Mouse (Mus musculus) adrenal gland, postnatal 14 days (tissue): ENCODE data around the gene Nppa. TPM values are rescaled to one million over a fixed set of nuclear protein-coding genes. Genes with fewer than 3 reads are reported as not detected.

Experiments used
- total RNA-seq: library from RNA; stranded (reverse); gene quantifications from 2 replicates; pipeline ENCODE4 v1.2.3, GENCODE M21; 2021

Nppa gene
- total RNA-seq, 1 experiment from 2014 or later = not detected

Other genes starting within 250 kb of the Nppa start
- gene Zfp984, start 190.9 kb upstream of the Nppa start, total RNA-seq = 4.6 and 5.9 TPM in 2 replicates
- gene Zfp933, start 152.4 kb upstream of the Nppa start, total RNA-seq = 21.0 and 28.2 TPM in 2 replicates
- 19.4 and 26.0 TPM in 2 replicates for gene Miip, start 131.9 kb upstream of the Nppa start, total RNA-seq
- 7.8 and 9.2 TPM in 2 replicates for gene Fv1, start 131.7 kb upstream of the Nppa start, total RNA-seq
- gene Mfn2, start 96.0 kb upstream of the Nppa start, total RNA-seq = 191 and 207 TPM in 2 replicates
- gene Plod1, start 64.0 kb upstream of the Nppa start, total RNA-seq = 43.7 and 44.2 TPM in 2 replicates
- 43.4 and 44.0 TPM in 2 replicates for gene 2510039O18Rik, start 59.8 kb upstream of the Nppa start, total RNA-seq
- gene Nppb, start 14.9 kb upstream of the Nppa start, total RNA-seq = not detected in 2 replicates
- 9.7 and 12.0 TPM in 2 replicates for gene Clcn6, start 38.1 kb downstream of the Nppa start, total RNA-seq
- gene Mthfr, start 38.4 kb downstream of the Nppa start, total RNA-seq = 42.6 and 46.6 TPM in 2 replicates
- 45.1 and 45.2 TPM in 2 replicates for gene Agtrap, start 87.3 kb downstream of the Nppa start, total RNA-seq
- gene Mad2l2, start 129.7 kb downstream of the Nppa start, total RNA-seq = 20.0 and 21.2 TPM in 2 replicates
- gene Draxin, start 130.0 kb downstream of the Nppa start, total RNA-seq = 0.11 and 0.38 TPM in 2 replicates
- 30.7 and 31.0 TPM in 2 replicates for gene Fbxo6, start 151.4 kb downstream of the Nppa start, total RNA-seq
- gene Fbxo44, start 159.8 kb downstream of the Nppa start, total RNA-seq = 6.7 and 9.1 TPM in 2 replicates
- gene Fbxo2, start 159.9 kb downstream of the Nppa start, total RNA-seq = 3.3 and 3.9 TPM in 2 replicates